28 mouse cellular contexts compared by ENCODE assay signal in genomic region chr4:139767823-139768222, GRCm38 (mm10).
DNase-seq lines count a peak whose midpoint lies in the region; ATAC-seq lines count a peak whose summit lies in the region.
"Had no signal": no experiment of that assay in that cellular context is flagged by ENCODE, and none has a peak within 500 bp of the region (broad histone marks: within the 10 kb centered on the region; RNA-seq: fewer than 3 reads in every experiment).

No protein-coding gene starts in this region.

- no peaks in the 10 kb centered on the region for H3K9me3 ChIP-seq in embryonic facial prominence, embryonic 11.5 days (replicated peaks; ENCODE audit: control insufficient read depth, low read length)
- H3K9me3 ChIP-seq in embryonic facial prominence, embryonic 10.5 days: no peaks in the 10 kb centered on the region
- H3K9me3 ChIP-seq in midbrain, embryonic 13.5 days: no peaks in the 10 kb centered on the region
- no peaks in the 10 kb centered on the region for H3K9me3 ChIP-seq in kidney, embryonic 15.5 days (replicated peaks)
- H3K9me3 ChIP-seq: embryonic facial prominence, embryonic 15.5 days; forebrain, embryonic 12.5 days; heart, embryonic 12.5 days; limb, embryonic 10.5 days; limb, embryonic 15.5 days; liver, embryonic 13.5 days; megakaryocyte, embryonic 14.5 days; neural tube, embryonic 15.5 days; stomach, embryonic 15.5 days had no signal

- no peak overlapping the region for H3K27ac ChIP-seq in embryonic facial prominence, embryonic 11.5 days (replicated peaks; ENCODE audit: low read depth, low read length)
- H3K27ac ChIP-seq in embryonic facial prominence, embryonic 10.5 days (replicated peaks): no peak overlapping the region
- peak overlapping the region; percentile 75 for H3K27ac ChIP-seq in midbrain, embryonic 13.5 days
- no peak overlapping the region for H3K27ac ChIP-seq in kidney, embryonic 15.5 days
- H3K27ac ChIP-seq: embryonic facial prominence, embryonic 15.5 days; forebrain, embryonic 12.5 days; heart, adult 2 months; limb, embryonic 15.5 days; liver, embryonic 13.5 days; neural tube, embryonic 15.5 days; stomach, embryonic 15.5 days had no signal

- no peak overlapping the region for H3K9ac ChIP-seq in embryonic facial prominence, embryonic 11.5 days (replicated peaks; ENCODE audit: low read length)
- no peak overlapping the region for H3K9ac ChIP-seq in midbrain, embryonic 13.5 days (replicated peaks)
- H3K9ac ChIP-seq in kidney, embryonic 15.5 days: no peak overlapping the region
- H3K9ac ChIP-seq: embryonic facial prominence, embryonic 15.5 days; forebrain, postnatal 0 days; heart, embryonic 12.5 days; limb, embryonic 15.5 days; liver, embryonic 13.5 days; stomach, embryonic 15.5 days had no signal

- no peak overlapping the region for H3K4me2 ChIP-seq in embryonic facial prominence, embryonic 11.5 days (ENCODE audit: low read depth, low read length)
- peak overlapping the region; percentile 26; the same call in 1 of the 2 replicates for H3K4me2 ChIP-seq in midbrain, embryonic 13.5 days (replicated peaks)
- H3K4me2 ChIP-seq in kidney, embryonic 15.5 days: no peak overlapping the region
- H3K4me2 ChIP-seq: embryonic facial prominence, embryonic 15.5 days; heart, embryonic 12.5 days; limb, embryonic 15.5 days; liver, embryonic 13.5 days; neural tube, embryonic 15.5 days; stomach, embryonic 15.5 days had no signal

- peaks cover 12% of the 10 kb centered on the region for H3K27me3 ChIP-seq in embryonic facial prominence, embryonic 11.5 days (ENCODE audit: control insufficient read depth, insufficient read depth, low read length)
- peaks cover 100% of the 10 kb centered on the region for H3K27me3 ChIP-seq in embryonic facial prominence, embryonic 10.5 days (replicated peaks; ENCODE audit: low read depth, poor library complexity, severe bottlenecking)
- peaks cover 55% of the 10 kb centered on the region for H3K27me3 ChIP-seq in midbrain, embryonic 13.5 days
- H3K27me3 ChIP-seq in kidney, embryonic 15.5 days: peaks cover 97% of the 10 kb centered on the region

- DNase-seq in embryonic facial prominence, embryonic 11.5 days (ENCODE audit: low spot score): peak; percentile 9
- no peak for DNase-seq in embryonic facial prominence, embryonic 10.5 days (ENCODE audit: low spot score)
- peak; percentile 68 for DNase-seq in R1 (ENCODE audit: low read depth, low spot score)
- no peak for DNase-seq in kidney, adult 9 months
- no peak for DNase-seq in adrenal gland, postnatal 14 days
- DNase-seq: adrenal gland, postnatal 10 days; cerebellum, adult 11 months; cerebellum, postnatal 10 days; forebrain, postnatal 0 days; heart, adult 2 months; kidney, postnatal 36 days; liver, embryonic 13.5 days; lung, adult 18-20 months; lung, postnatal 4 days; right cerebral cortex, postnatal 25 days; thymus, postnatal 14 days had no signal

- no peak for ATAC-seq in embryonic facial prominence, embryonic 11.5 days (replicated peaks; ENCODE audit: insufficient number of reproducible peaks, low FRiP score, low TSS enrichment, low read depth)
- no peak for ATAC-seq in midbrain, embryonic 13.5 days
- ATAC-seq in kidney, embryonic 15.5 days (replicated peaks; ENCODE audit: low FRiP score): no peak
- ATAC-seq: forebrain, postnatal 0 days; intestine, postnatal 0 days; lung, postnatal 0 days had no signal

- H3K36me3 ChIP-seq in embryonic facial prominence, embryonic 11.5 days (replicated peaks; ENCODE audit: control insufficient read depth, insufficient read depth, low read depth, low read length): no peaks in the 10 kb centered on the region
- no peaks in the 10 kb centered on the region; the same call in 1 of the 2 replicates for H3K36me3 ChIP-seq in embryonic facial prominence, embryonic 10.5 days (replicated peaks)
- H3K36me3 ChIP-seq in midbrain, embryonic 13.5 days: no peaks in the 10 kb centered on the region
- H3K36me3 ChIP-seq in kidney, embryonic 15.5 days: no peaks in the 10 kb centered on the region
- H3K36me3 ChIP-seq: embryonic facial prominence, embryonic 15.5 days; forebrain, embryonic 12.5 days; heart, embryonic 12.5 days; limb, embryonic 10.5 days; limb, embryonic 15.5 days; liver, embryonic 13.5 days; neural tube, embryonic 15.5 days; stomach, embryonic 15.5 days had no signal

- 14% methylated on average over 5 of the region's 5 CpGs for WGBS in embryonic facial prominence, embryonic 11.5 days
- 14% methylated on average over 5 of the region's 5 CpGs for WGBS in embryonic facial prominence, embryonic 10.5 days
- WGBS in midbrain, embryonic 13.5 days: 31% methylated on average over 5 of the region's 5 CpGs
- WGBS in kidney, embryonic 15.5 days: 35% methylated on average over 5 of the region's 5 CpGs

- H3K4me3 ChIP-seq in embryonic facial prominence, embryonic 11.5 days (ENCODE audit: low read depth, low read length): no peak overlapping the region
- H3K4me3 ChIP-seq in embryonic facial prominence, embryonic 10.5 days: no peak overlapping the region
- H3K4me3 ChIP-seq in midbrain, embryonic 13.5 days (replicated peaks): no peak overlapping the region
- H3K4me3 ChIP-seq in kidney, embryonic 15.5 days (replicated peaks): no peak overlapping the region
- H3K4me3 ChIP-seq: embryonic facial prominence, embryonic 15.5 days; forebrain, embryonic 12.5 days; heart, adult 2 months; heart, embryonic 12.5 days; limb, embryonic 15.5 days; liver, embryonic 13.5 days; megakaryocyte, embryonic 14.5 days; neural tube, embryonic 15.5 days; stomach, embryonic 15.5 days had no signal

- H3K4me1 ChIP-seq in embryonic facial prominence, embryonic 11.5 days (ENCODE audit: control insufficient read depth, insufficient read depth, low read length): peaks cover 8% of the 10 kb centered on the region; the same call in 1 of the 2 replicates
- H3K4me1 ChIP-seq in embryonic facial prominence, embryonic 10.5 days: peaks cover 69% of the 10 kb centered on the region
- peaks cover 78% of the 10 kb centered on the region for H3K4me1 ChIP-seq in midbrain, embryonic 13.5 days (replicated peaks)
- peaks cover 9% of the 10 kb centered on the region for H3K4me1 ChIP-seq in kidney, embryonic 15.5 days
- H3K4me1 ChIP-seq: limb, embryonic 15.5 days; liver, embryonic 13.5 days; megakaryocyte, embryonic 14.5 days; stomach, embryonic 15.5 days had no signal

Comparison
In these comparisons a context has a peak if more than half of its experiments do, and no peak if none do; other contexts are left out.
1. DNase-seq: peak in embryonic facial prominence, embryonic 11.5 days (single experiment) and R1 (single experiment); none in embryonic facial prominence, embryonic 10.5 days (single experiment), kidney, adult 9 months (single experiment) and adrenal gland, postnatal 14 days (single experiment).